Mouse (Mus musculus) adrenal gland, adult 2 months (tissue): ENCODE results near the gene Txndc11. TPM values are rescaled to one million over a fixed set of nuclear protein-coding genes. Genes with fewer than 3 reads are reported as not detected.
"Not testable (repeated sequence)": the region's sequence is repeated elsewhere in the genome, so short reads cannot be mapped to it uniquely, and the experiment has no call there.

Experiments
- DNase-seq: peaks from one replicate; pipeline ENCODE4 v3.0.0; 2021
- long read RNA-seq: library from polyadenylated mRNA; stranded (forward); transcript quantifications from one replicate; pipeline ENCODE4 v2.0.0, GENCODE M21; 2021
- polyA plus RNA-seq: library from polyadenylated mRNA; depleted of rRNA; stranded (reverse); fragments of >200 nt; gene quantifications from 2 replicates; pipeline ENCODE4 v1.2.3, GENCODE M21; 2012; rRNA removed
- total RNA-seq, 2 experiments: library from RNA; stranded (reverse); gene quantifications; 2 replicates each; pipeline ENCODE4 v1.2.3; 2021

Txndc11 gene
- total RNA-seq, result 10 to 100 TPM; 33.2 to 72.4 TPM
- polyA plus RNA-seq, result 25.9 and 38.3 TPM in 2 replicates
- long read RNA-seq, transcript Txndc11-201 (12 exons, 3,095 nt), result major isoform, 15 of 33 reads
- long read RNA-seq, partial matches to known transcripts, result 1 of 33 reads
- long read RNA-seq, other reads (novel, unspliced or antisense), result 16 of 33 reads

- DNase-seq, result peak; percentile 100
Observed at GRCm38 (mm10) chr16:11134348-11135344, at the start of gene Txndc11. Gene Txndc11, minus strand, starts transcription at chr16:11134650.

GRCm38 (mm10) chr16:11177404-11177803 lies 43.0 kb upstream of the Txndc11 start:
- no peak for DNase-seq

GRCm38 (mm10) chr16:11176884-11177244 lies 42.4 kb upstream of the Txndc11 start:
- DNase-seq, result no peak

DNA sequence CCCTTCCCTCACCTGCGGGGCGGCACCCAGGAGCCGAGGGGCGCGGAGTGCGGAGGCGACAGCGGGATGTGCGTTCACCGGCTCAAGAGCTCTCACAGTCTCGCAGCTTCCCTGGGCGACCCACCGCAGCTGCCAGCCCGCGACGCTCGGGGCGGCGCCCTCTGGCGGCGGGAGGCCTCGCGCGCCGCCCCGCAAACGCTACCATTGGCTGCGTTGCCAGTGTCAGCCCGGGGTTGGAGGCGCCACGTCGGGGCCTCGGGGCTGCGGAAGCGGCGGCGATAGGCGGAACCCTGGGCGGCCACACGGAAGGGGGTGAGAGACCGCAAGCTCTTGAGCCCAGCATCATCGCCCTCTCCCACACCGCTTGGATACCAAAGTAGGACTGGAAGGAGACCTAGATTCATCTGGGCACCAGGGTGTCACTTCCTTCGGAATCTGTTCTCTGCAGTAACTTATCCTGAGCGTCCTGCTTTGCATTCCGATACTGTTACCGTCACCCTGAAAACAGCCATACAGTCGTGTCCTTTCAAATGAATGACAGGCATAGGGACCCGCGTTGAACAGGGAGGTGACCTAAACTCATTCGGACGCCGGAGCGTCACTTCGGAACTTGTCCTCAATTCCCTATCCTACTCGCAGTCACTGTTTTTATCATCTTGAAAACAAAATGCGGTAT lies 41.9 kb upstream of the Txndc11 start, which contains the start of gene Zc3h7a:
Gene Zc3h7a (minus strand): TSS at position 186 of the 676 bp plus-strand sequence.
- peak; percentile 95 for DNase-seq

- peak; percentile 86 for DNase-seq
Observed at GRCm38 (mm10) chr16:11175489-11176207, 41.2 kb upstream of the Txndc11 start.

GRCm38 (mm10) chr16:11175100-11175488 lies 40.6 kb upstream of the Txndc11 start:
- DNase-seq, result no peak

DNA sequence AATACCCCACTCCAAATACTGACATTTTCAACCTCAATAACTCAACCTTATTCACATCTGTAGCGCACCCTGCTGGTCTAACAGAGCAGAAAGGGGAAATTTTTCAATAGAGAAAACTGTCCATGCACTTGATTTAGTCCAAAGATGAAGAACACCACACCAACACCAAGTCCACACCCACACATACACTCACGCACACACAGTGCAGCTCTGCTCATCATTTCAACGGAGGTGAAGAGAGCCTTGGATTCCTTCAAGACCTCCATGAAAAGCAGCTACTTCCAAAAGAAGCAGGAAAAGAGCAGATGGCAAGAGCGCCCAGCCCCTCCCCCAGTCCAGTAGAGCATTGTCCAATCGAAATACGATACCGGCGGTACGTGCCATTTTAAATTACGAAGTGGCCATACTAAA lies 40.2 kb upstream of the Txndc11 start:
- DNase-seq, result peak; percentile 60

- no peak for DNase-seq
Observed at GRCm38 (mm10) chr16:11171679-11172078, 37.2 kb upstream of the Txndc11 start.

GRCm38 (mm10) chr16:11166431-11166830 lies 32.0 kb upstream of the Txndc11 start:
- DNase-seq, result no peak

- DNase-seq, result no peak
Observed at GRCm38 (mm10) chr16:11164695-11165255, 30.3 kb upstream of the Txndc11 start.

- not testable (repeated sequence) for DNase-seq
Observed at GRCm38 (mm10) chr16:11157721-11158120, 23.3 kb upstream of the Txndc11 start.

DNA sequence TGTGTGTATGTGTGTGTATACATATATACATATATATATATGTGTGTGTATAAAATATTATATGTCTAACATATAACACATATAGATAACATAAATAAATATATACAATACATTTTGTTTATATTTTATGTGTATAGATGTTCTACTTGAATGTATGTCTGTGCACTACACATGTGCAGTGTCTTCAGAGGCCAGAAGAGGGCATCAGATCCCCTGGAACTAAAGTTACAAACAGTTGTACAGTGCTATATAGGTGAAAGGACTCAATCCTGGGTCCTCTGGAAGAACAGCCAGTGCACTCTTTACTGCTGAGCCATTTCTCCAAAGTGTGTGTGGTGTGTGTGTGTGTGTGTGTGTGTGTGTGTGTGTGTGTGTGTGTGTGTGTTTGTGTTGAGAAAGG lies 20.1 kb upstream of the Txndc11 start:
- no peak for DNase-seq

- peak; percentile 100 for DNase-seq
Observed at GRCm38 (mm10) chr16:11143706-11144483, 9.4 kb upstream of the Txndc11 start.

DNA sequence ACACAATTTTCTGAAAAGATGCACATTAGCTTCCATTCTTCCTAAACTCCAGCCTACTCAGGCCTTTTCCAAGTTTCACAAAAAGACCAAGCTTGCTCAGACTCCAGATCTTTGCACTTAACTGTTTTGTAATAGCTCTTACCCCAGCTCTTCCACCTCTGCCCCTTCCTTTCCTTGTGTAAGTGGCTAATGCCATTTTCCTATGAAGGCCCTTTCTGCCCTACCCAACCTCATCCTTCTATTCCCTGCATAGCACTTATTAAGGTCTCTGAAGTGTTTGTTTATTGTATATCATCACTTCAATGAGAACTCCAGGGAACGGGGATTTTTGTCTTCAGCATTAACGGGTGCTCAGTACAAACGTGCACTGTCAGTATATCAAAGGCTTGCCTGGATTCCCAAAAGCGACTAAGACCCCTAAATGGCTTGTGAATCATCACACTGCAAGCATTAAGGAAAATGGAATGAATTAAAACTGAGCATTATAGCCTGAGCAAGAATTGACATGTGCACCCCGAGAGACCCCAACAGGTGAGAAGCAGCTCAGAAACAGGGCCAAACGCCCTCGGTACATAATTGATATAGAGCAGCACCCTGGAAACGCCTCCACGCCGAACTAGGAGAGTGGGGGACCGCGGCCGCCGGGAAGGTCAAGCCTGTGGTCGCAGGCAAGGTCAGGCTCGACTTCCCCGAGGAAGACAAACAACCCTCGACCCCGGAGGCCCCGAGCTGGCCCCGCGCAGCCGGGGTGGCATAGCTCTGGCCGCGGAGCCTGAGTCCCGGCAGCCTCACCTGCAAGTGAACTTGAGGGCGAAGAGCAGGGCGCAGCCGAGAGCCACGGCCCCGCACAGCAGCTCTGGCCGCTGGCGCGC lies 738 bp downstream of the Txndc11 start:
- DNase-seq, result no peak

DNA sequence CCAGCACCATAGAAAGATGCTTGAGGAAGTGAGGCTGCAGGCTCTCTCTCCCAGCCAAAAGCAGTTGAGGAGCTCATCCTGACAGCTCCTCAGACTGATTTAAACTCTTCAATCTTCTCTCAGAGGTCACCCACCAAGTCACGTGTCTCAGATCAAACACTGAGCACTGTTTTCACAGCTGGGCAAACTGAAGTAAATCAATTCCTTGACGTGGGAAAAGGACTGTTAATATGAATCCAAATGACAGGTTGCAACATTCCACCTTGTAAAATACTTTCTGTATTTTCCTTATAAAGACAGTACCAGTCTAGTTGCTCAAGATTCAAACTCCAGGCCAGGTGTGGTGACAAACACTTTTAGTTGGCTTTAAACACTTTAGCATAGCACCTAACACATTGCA lies 1.6 kb downstream of the Txndc11 start:
- DNase-seq, result no peak

DNA sequence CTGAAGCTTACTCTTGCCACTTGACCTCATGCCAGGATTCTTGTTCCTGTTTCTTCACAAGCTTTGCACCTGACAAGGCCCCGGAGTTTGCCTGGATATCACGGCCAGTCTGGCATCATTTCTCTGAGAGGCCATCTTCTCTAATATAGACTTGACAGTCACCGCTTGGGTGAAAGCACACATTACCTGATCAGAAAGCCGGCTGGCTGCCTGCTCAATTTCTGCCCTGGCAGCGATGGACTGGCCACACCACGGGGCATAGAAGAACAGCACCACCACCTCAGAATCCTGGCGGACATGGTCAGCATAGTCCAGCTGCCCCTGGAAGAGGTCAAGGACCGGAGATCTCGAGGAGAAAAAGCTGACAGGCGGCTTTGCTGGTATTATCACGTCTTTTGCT lies 6.1 kb downstream of the Txndc11 start:
- no peak for DNase-seq

- no peak for DNase-seq
Observed at GRCm38 (mm10) chr16:11125371-11125770, 9.1 kb downstream of the Txndc11 start.

GRCm38 (mm10) chr16:11124110-11124509 lies 10.3 kb downstream of the Txndc11 start:
- DNase-seq, result no peak

- no peak for DNase-seq
Observed at GRCm38 (mm10) chr16:11122625-11123024, 11.8 kb downstream of the Txndc11 start.
